Mouse (Mus musculus): ENCODE measurements around the gene Man1c1. TPM values are rescaled to one million over a fixed set of nuclear protein-coding genes. Genes with fewer than 3 reads are reported as not detected.

The Man1c1 gene
- polyA plus RNA-seq, 1 experiment from 2014 or later, result 1.5 TPM

GRCm38 (mm10) chr4:134579212-134579611 is 124.9 kb downstream of the Man1c1 start:
- peak overlapping the region; percentile 27; the same call in 1 of the 2 replicates for H3K9ac ChIP-seq (ENCODE audit: low read length)
- no peaks in the 10 kb centered on the region for H3K9me3 ChIP-seq (ENCODE audit: control insufficient read depth, low read length)
- ATAC-seq (ENCODE audit: low FRiP score, low TSS enrichment) (no peak; the same call in 1 of the 2 replicates), DNase-seq (ENCODE audit: low spot score) (peak; percentile 35)
- H3K4me1 ChIP-seq (replicated peaks; ENCODE audit: control insufficient read depth, insufficient read depth), result 0 out of 2 replicates have a peak, but pooled peaks cover 2% of the 10 kb centered on the region
- H3K27me3 ChIP-seq (ENCODE audit: control insufficient read depth, insufficient read depth, low read length), result no peaks in the 10 kb centered on the region
- WGBS, result 15% methylated on average over 11 of the region's 11 CpGs
- no peak overlapping the region for H3K4me3 ChIP-seq (ENCODE audit: low read depth, low read length)
- H3K36me3 ChIP-seq (ENCODE audit: control insufficient read depth, insufficient read depth, low read length), result no peaks in the 10 kb centered on the region
- no peak overlapping the region for H3K27ac ChIP-seq (replicated peaks)
- H3K4me2 ChIP-seq (replicated peaks; ENCODE audit: low read depth), result no peak overlapping the region; the same call in 1 of the 2 replicates
- TF ChIP-seq CTCF (IDR thresholded peaks at IDR 0.05; ENCODE audit: low read depth), result peak; percentile 70
- no peak for TF ChIP-seq EP300 (optimal IDR thresholded peaks at IDR 0.05)

DNA sequence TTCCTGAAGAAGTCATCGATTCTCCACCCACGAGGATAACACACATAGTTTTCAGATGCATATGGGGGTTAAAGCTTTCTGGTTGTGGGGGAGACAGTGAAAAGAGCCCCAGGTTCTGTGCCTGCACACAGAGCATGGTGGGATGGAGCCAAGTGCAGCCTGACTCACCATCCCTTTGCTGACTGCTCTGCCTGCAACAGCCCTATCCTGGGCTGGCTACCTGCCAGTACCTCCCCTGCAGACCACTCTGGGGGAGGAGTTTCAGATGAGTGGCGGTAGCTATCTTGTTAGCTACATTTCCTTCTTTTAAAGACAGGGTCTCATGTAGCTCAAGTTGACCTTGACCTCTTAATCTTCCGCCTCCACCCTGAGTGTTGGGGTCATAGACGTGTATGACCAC is 125.7 kb downstream of the Man1c1 start:
- no peak overlapping the region for H3K27ac ChIP-seq (replicated peaks)
- DNase-seq (ENCODE audit: low spot score) (no peak), ATAC-seq (ENCODE audit: low FRiP score, low TSS enrichment) (no peak)
- 0 out of 2 replicates have a peak, but pooled peaks cover 2% of the 10 kb centered on the region for H3K4me1 ChIP-seq (replicated peaks; ENCODE audit: control insufficient read depth, insufficient read depth)
- H3K4me3 ChIP-seq (ENCODE audit: low read depth, low read length), result no peak overlapping the region
- H3K9ac ChIP-seq (ENCODE audit: low read length), result no peak overlapping the region
- H3K36me3 ChIP-seq (ENCODE audit: control insufficient read depth, insufficient read depth, low read length), result no peaks in the 10 kb centered on the region
- 66% methylated on average over 5 of the region's 5 CpGs for WGBS
- H3K9me3 ChIP-seq (ENCODE audit: control insufficient read depth, low read length), result no peaks in the 10 kb centered on the region
- TF ChIP-seq CTCF (IDR thresholded peaks at IDR 0.05; ENCODE audit: low read depth), result no peak
- no peak for TF ChIP-seq EP300 (optimal IDR thresholded peaks at IDR 0.05)
- H3K27me3 ChIP-seq (ENCODE audit: control insufficient read depth, insufficient read depth, low read length), result no peaks in the 10 kb centered on the region
- H3K4me2 ChIP-seq (replicated peaks; ENCODE audit: low read depth), result no peak overlapping the region

DNA sequence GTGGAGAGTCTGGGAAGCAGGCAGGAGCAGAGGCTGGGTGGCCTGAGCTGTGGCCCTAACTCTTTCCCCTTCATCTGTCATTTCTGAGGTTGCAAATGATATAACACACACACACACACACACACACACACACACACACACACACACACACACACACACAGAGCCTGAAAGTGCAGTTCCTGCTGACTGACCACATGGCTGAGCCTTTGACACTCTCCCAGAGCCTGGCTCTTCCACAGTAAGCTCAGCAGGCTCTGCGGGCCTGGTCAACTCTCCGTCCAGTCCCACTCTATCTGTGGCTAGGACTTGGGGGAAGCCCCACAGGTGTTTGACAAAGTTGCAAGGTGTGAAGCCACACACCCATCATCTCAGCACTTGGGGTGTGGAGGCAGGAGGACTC is 126.8 kb downstream of the Man1c1 start:
- Histone ChIP-seq H3K36me3 (ENCODE audit: control insufficient read depth, insufficient read depth, low read length) (no peaks in the 10 kb centered on the region), H3K9me3 (ENCODE audit: control insufficient read depth, low read length) (no peaks in the 10 kb centered on the region), H3K4me1 (replicated peaks; ENCODE audit: control insufficient read depth, insufficient read depth) (0 out of 2 replicates have a peak, but pooled peaks cover 2% of the 10 kb centered on the region), H3K27me3 (ENCODE audit: control insufficient read depth, insufficient read depth, low read length) (no peaks in the 10 kb centered on the region), H3K9ac (ENCODE audit: low read length) (no peak overlapping the region), H3K27ac (replicated peaks) (no peak overlapping the region), H3K4me3 (ENCODE audit: low read depth, low read length) (no peak overlapping the region), H3K4me2 (replicated peaks; ENCODE audit: low read depth) (no peak overlapping the region)
- TF ChIP-seq CTCF (IDR thresholded peaks at IDR 0.05; ENCODE audit: low read depth), result no peak
- no peak for TF ChIP-seq EP300 (optimal IDR thresholded peaks at IDR 0.05)
- 65% methylated on average over 2 of the region's 2 CpGs for WGBS
- no peak for ATAC-seq (ENCODE audit: low FRiP score, low TSS enrichment)
- DNase-seq (ENCODE audit: low spot score), result no peak

- Histone ChIP-seq H3K4me1 (replicated peaks; ENCODE audit: control insufficient read depth, insufficient read depth) (0 out of 2 replicates have a peak, but pooled peaks cover 2% of the 10 kb centered on the region), H3K9ac (ENCODE audit: low read length) (no peak overlapping the region), H3K36me3 (ENCODE audit: control insufficient read depth, insufficient read depth, low read length) (no peaks in the 10 kb centered on the region), H3K9me3 (ENCODE audit: control insufficient read depth, low read length) (no peaks in the 10 kb centered on the region), H3K27ac (replicated peaks) (no peak overlapping the region), H3K4me3 (ENCODE audit: low read depth, low read length) (no peak overlapping the region), H3K27me3 (ENCODE audit: control insufficient read depth, insufficient read depth, low read length) (no peaks in the 10 kb centered on the region), H3K4me2 (replicated peaks; ENCODE audit: low read depth) (no peak overlapping the region)
- ATAC-seq (ENCODE audit: low FRiP score, low TSS enrichment) (no peak), DNase-seq (ENCODE audit: low spot score) (no peak)
- TF ChIP-seq CTCF (IDR thresholded peaks at IDR 0.05; ENCODE audit: low read depth) (no peak), EP300 (optimal IDR thresholded peaks at IDR 0.05) (no peak)
- 45% methylated on average over 11 of the region's 11 CpGs for WGBS
Observed at GRCm38 (mm10) chr4:134575486-134575885, 128.6 kb downstream of the Man1c1 start.

- H3K36me3 ChIP-seq (ENCODE audit: control insufficient read depth, insufficient read depth, low read length), result no peaks in the 10 kb centered on the region
- DNase-seq (ENCODE audit: low spot score) (no peak), ATAC-seq (ENCODE audit: low FRiP score, low TSS enrichment) (no peak)
- no peak overlapping the region for H3K4me3 ChIP-seq (ENCODE audit: low read depth, low read length)
- H3K9ac ChIP-seq (ENCODE audit: low read length), result no peak overlapping the region
- no peaks in the 10 kb centered on the region for H3K4me1 ChIP-seq (replicated peaks; ENCODE audit: control insufficient read depth, insufficient read depth)
- H3K27me3 ChIP-seq (ENCODE audit: control insufficient read depth, insufficient read depth, low read length), result no peaks in the 10 kb centered on the region
- no peaks in the 10 kb centered on the region for H3K9me3 ChIP-seq (ENCODE audit: control insufficient read depth, low read length)
- no peak overlapping the region for H3K4me2 ChIP-seq (replicated peaks; ENCODE audit: low read depth)
- no peak overlapping the region for H3K27ac ChIP-seq (replicated peaks)
- TF ChIP-seq EP300 (optimal IDR thresholded peaks at IDR 0.05) (no peak), CTCF (IDR thresholded peaks at IDR 0.05; ENCODE audit: low read depth) (no peak)
- WGBS, result 82% methylated on average over 24 of the region's 24 CpGs
Observed at GRCm38 (mm10) chr4:134572449-134573300, 131.4 kb downstream of the Man1c1 start.
